Mouse (Mus musculus) neural tube, embryonic 13.5 days (tissue): ENCODE measurements around the gene Dck. TPM values are rescaled to one million over a fixed set of nuclear protein-coding genes. Genes with fewer than 3 reads are reported as not detected.
A peak's percentile ranks its signal among the peaks of the same experiment; 100 is the strongest.
"Not testable (repeated sequence)": the region's sequence is repeated elsewhere in the genome, so short reads cannot be mapped to it uniquely, and the experiment has no call there.

Experiments
- ATAC-seq: fragments of 200-750 bp; cut with Nextera tagmentation; 2 replicates; pipeline ENCODE4 v1.8.0; 2017; ENCODE audit warnings: low read depth, mild to moderate bottlenecking, moderate TSS enrichment, moderate library complexity
- H3K27ac ChIP-seq: fragments of 300-500 bp; sonication (generic); replicated peaks from 2 replicates; pipeline ENCODE4 v1.5.1; 2015; ENCODE audit warnings: moderate library complexity, mild to moderate bottlenecking, inconsistent platforms
- H3K27me3 ChIP-seq: fragments of 300-500 bp; sonication (generic); 2 replicates; pipeline ENCODE4 v1.6.1; 2015; ENCODE audit warnings: mild to moderate bottlenecking, inconsistent platforms
- H3K36me3 ChIP-seq: fragments of 300-500 bp; sonication (generic); 2 replicates; pipeline ENCODE4 v1.6.1; 2015; ENCODE audit warnings: mild to moderate bottlenecking, inconsistent platforms
- H3K4me1 ChIP-seq: fragments of 300-500 bp; sonication (generic); replicated peaks from 2 replicates; pipeline ENCODE4 v1.6.1; 2015; ENCODE audit warnings: inconsistent platforms
- H3K4me2 ChIP-seq: fragments of 300-500 bp; sonication (generic); 2 replicates; pipeline ENCODE4 v1.6.1; 2015; ENCODE audit warnings: inconsistent platforms, mild to moderate bottlenecking, moderate library complexity
- H3K4me3 ChIP-seq: fragments of 300-500 bp; sonication (generic); 2 replicates; pipeline ENCODE4 v1.5.1; 2015; ENCODE audit warnings: mild to moderate bottlenecking, inconsistent platforms
- H3K9ac ChIP-seq: fragments of 300-500 bp; sonication (generic); 2 replicates; pipeline ENCODE4 v1.6.1; 2015; ENCODE audit warnings: moderate library complexity, mild to moderate bottlenecking, inconsistent platforms
- H3K9me3 ChIP-seq: fragments of 300-500 bp; sonication (generic); 2 replicates; pipeline ENCODE4 v1.6.1; 2016; ENCODE audit warnings: inconsistent platforms
- WGBS: fragments of 180-500 bp; shearing (Covaris S2); methylation state at CpG from one replicate; pipeline ENCODE4 v1.1.7; 2015; 5-methylcytosine and 5-hydroxymethylcytosine counted together
- polyA plus RNA-seq: library from polyadenylated mRNA; unstranded; fragments of >200 nt; fragmentation: Nextera tagmentation; extraction: Ambion mirVana; gene quantifications from 2 replicates; pipeline ENCODE4 v1.2.1, GENCODE M21; 2015

Dck gene
- polyA plus RNA-seq: 60.7 and 72.3 TPM in 2 replicates

- ATAC-seq: peak; percentile 99
- 1% methylated on average over 51 of the region's 51 CpGs for WGBS
- H3K27me3 ChIP-seq: no peaks in the 10 kb centered on the region
Measured at GRCm38 (mm10) chr5:88764987-88765481, at the start of gene Dck. Dck (plus strand) TSS chr5:88764996.

DNA sequence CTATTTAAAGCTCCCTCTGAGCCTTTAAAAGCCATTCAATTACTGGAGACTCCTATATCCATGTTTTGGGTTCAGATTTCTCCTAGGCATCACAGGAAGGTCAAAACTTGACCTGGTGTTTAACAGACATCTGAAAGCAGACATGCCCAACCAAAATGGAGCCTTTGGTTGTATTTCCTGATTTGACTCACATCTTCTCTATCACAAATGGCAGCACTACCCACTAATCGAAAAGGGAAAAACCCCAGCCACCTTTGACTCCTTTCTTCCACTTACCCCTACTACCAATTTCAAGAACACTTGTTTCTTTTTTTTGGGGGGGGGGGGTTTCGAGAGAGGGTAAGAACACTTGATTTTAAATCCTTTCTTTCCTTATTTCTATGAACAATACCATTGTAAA, 47.8 kb upstream of the Dck start:
- 84% methylated on average over 2 of the region's 2 CpGs for WGBS
- Histone ChIP-seq H3K4me2 (no peak overlapping the region), H3K4me3 (no peak overlapping the region), H3K9me3 (no peaks in the 10 kb centered on the region), H3K9ac (no peak overlapping the region), H3K36me3 (no peaks in the 10 kb centered on the region), H3K27me3 (no peaks in the 10 kb centered on the region), H3K4me1 (peaks cover 12% of the 10 kb centered on the region), H3K27ac (no peak overlapping the region)
- no peak for ATAC-seq

More at GRCm38 (mm10) chr5:88764987-88765481, at the start of gene Dck:
- H3K4me1 ChIP-seq: peaks cover 31% of the 10 kb centered on the region
- H3K9me3 ChIP-seq: no peaks in the 10 kb centered on the region
- peaks cover 5% of the 10 kb centered on the region for H3K36me3 ChIP-seq
- peak within 1 kb of the TSS; percentile 59 for H3K4me2 ChIP-seq
- peak within 1 kb of the TSS; percentile 87 for H3K9ac ChIP-seq
- H3K4me3 ChIP-seq: peak within 1 kb of the TSS; percentile 82
- peak within 1 kb of the TSS; percentile 94 for H3K27ac ChIP-seq

DNA sequence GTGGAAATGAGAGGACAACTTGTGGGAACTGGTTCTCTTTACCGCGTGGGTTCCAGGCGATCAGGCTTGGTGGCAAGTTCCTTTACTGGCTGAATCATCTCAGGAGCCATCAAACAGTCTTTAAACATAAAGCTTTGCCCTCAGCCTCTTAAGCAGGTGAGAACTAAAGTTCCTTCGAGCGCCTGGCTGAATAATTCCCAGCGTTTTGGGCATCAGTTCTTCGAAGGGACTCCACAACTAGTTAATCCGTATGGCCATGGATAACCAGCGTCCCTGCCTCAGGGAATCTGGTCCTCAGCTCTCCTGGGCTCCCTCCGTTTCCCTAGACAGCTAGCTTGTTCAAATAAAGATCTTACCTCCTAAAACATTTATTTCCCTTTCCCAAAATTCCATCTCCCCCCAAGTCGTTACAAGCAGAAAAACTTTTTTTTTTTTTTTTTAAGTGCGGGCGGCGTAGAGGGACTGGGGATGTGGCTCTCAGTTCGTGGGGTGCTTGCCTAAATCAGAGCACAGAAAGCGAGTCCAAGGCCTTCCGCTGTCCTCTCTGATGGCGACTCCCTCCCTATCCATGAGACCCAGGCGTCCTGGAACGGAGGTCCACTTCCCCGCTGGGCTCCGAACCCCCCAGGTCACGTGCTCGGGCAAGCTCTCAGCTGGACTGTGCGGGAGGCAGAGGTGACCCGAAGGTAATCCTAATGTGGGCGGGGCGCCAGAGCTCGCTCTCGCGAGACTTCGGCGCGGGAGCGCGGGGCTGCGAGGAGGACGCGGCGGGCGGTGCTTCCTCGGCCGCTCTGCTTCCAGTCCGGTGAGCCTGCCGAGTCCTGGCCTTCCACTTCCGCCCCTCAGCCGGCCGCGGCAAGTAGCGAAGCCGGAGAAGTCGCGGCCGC, 44.4 kb upstream of the Dck start, which contains the start of gene Mob1b:
Gene Mob1b, plus strand, starts transcription at position 740 of the 887 bp plus-strand sequence.
- Histone ChIP-seq H3K4me1 (peaks cover 39% of the 10 kb centered on the region), H3K4me3 (peak within 1 kb of the TSS; percentile 98), H3K27ac (peak within 1 kb of the TSS; percentile 95), H3K9me3 (no peaks in the 10 kb centered on the region), H3K36me3 (no peaks in the 10 kb centered on the region), H3K27me3 (no peaks in the 10 kb centered on the region), H3K4me2 (peak within 1 kb of the TSS; percentile 95), H3K9ac (peak within 1 kb of the TSS; percentile 99)
- 1% methylated on average over 49 of the region's 54 CpGs for WGBS
- peak; percentile 95 for ATAC-seq

- no peaks in the 10 kb centered on the region for H3K9me3 ChIP-seq
- H3K4me1 ChIP-seq: peaks cover 39% of the 10 kb centered on the region
- H3K27ac ChIP-seq: peak overlapping the region; percentile 95
- no peaks in the 10 kb centered on the region for H3K36me3 ChIP-seq
- peak overlapping the region; percentile 98 for H3K4me3 ChIP-seq
- under 1% methylated on average over 38 of the region's 38 CpGs for WGBS
- peak; percentile 83 for ATAC-seq
- peak overlapping the region; percentile 95 for H3K4me2 ChIP-seq
- no peaks in the 10 kb centered on the region for H3K27me3 ChIP-seq
- H3K9ac ChIP-seq: peak overlapping the region; percentile 99
Measured at GRCm38 (mm10) chr5:88721003-88721475, 43.8 kb upstream of the Dck start.

DNA sequence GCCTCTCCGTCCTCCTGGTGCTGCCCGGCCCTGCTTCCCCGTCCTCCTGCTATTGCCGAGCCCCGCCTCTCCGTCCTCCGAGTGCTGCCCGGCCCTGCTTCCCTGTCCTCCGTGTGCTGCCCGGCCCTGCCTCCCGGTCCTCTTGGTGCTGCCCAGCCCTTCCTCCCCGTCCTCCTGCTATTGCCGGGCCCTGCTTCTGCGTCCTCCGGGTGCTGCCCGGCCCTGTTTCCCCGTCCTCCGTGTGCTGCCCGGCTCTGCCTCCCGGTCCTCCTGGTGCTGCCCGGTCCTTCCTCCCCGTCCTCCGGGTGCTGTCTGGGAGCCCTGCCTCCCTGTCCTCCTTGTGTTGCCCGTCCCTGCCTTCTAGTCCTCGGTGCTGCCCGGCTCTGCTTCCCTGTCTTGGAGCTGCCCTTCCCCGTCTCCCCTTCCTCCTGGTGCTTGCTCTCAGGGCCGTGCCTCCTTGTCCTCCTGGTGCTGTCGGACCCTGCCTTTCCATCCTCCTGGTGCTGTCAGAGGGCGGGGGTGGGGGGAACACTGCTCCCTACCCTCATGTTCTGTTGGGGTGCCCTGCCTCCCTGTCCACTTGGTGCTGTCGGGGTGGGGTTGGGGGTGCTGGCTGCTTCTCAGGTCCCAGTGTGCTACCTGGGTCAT, 43.1 kb upstream of the Dck start:
- peak; percentile 28 for ATAC-seq
- Histone ChIP-seq H3K27ac (peak overlapping the region; percentile 95), H3K4me1 (peaks cover 39% of the 10 kb centered on the region), H3K9me3 (no peaks in the 10 kb centered on the region), H3K4me3 (peak overlapping the region; percentile 98), H3K4me2 (peak overlapping the region; percentile 95), H3K27me3 (no peaks in the 10 kb centered on the region), H3K36me3 (no peaks in the 10 kb centered on the region), H3K9ac (peak overlapping the region; percentile 99)
- WGBS: 1% methylated on average over 31 of the region's 31 CpGs

DNA sequence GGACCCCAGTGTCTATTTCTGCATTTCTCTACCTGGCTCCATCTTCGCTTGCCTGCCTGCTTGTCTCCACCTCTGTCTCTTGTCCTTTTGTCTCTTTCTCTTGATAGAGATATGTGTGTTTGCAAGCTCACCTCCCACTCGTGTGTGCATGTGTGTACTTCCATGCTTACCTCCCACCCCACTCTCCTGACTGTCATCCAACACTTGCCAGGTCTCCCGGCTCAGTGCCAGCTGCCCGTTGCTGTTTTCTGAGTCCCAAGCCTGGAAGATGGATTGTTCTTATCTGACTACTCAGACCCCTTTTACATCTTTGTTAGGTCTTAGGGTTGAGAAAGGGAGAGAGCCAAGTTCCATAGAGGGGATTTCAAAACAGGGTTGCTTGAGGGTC, 42.6 kb upstream of the Dck start:
- ATAC-seq: peak; percentile 7; the same call in 1 of the 2 replicates
- Histone ChIP-seq H3K9ac (peak overlapping the region; percentile 99), H3K27ac (peak overlapping the region; percentile 95), H3K4me2 (peak overlapping the region; percentile 95), H3K9me3 (no peaks in the 10 kb centered on the region), H3K27me3 (no peaks in the 10 kb centered on the region), H3K4me3 (peak overlapping the region; percentile 98), H3K36me3 (no peaks in the 10 kb centered on the region), H3K4me1 (peaks cover 39% of the 10 kb centered on the region)
- WGBS: 22% methylated on average over 4 of the region's 4 CpGs

GRCm38 (mm10) chr5:88724030-88724429, 40.8 kb upstream of the Dck start:
- no peaks in the 10 kb centered on the region for H3K36me3 ChIP-seq
- WGBS: 75% methylated on average over 3 of the region's 3 CpGs

GRCm38 (mm10) chr5:88727593-88728144, 37.1 kb upstream of the Dck start:
- Histone ChIP-seq H3K4me2 (no peak overlapping the region), H3K4me1 (peaks cover 21% of the 10 kb centered on the region), H3K27ac (no peak overlapping the region), H3K36me3 (no peaks in the 10 kb centered on the region), H3K9ac (no peak overlapping the region), H3K4me3 (no peak overlapping the region), H3K27me3 (no peaks in the 10 kb centered on the region), H3K9me3 (no peaks in the 10 kb centered on the region)
- ATAC-seq: no peak
- 81% methylated on average over 3 of the region's 3 CpGs for WGBS

More at GRCm38 (mm10) chr5:88724030-88724429, 40.8 kb upstream of the Dck start:
- Histone ChIP-seq H3K9me3 (no peaks in the 10 kb centered on the region), H3K4me1 (peaks cover 39% of the 10 kb centered on the region), H3K4me2 (no peak overlapping the region), H3K9ac (no peak overlapping the region), H3K27ac (no peak overlapping the region), H3K27me3 (no peaks in the 10 kb centered on the region), H3K4me3 (no peak overlapping the region)
- no peak for ATAC-seq

DNA sequence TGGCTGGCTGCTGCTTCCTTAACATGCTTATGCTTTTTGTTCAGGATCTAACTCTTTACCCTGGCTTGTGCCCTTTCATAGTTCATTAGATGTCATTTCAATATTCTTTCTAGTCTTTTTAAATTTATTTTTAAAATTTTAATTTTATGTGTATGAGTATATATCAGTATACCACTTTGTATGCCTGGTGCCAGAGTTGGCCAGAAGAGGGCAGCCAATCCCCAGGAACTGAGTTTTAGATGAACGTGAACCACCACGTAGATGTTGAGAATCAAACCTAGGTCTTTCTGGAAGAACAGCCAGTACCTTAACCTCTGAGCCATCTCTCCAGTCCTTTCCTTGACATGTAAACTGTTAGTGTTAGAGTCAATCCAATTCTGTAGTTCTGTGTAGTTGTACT, 30.0 kb upstream of the Dck start:
- Histone ChIP-seq H3K9ac (no peak overlapping the region), H3K36me3 (no peaks in the 10 kb centered on the region), H3K27me3 (no peaks in the 10 kb centered on the region), H3K4me2 (no peak overlapping the region), H3K9me3 (no peaks in the 10 kb centered on the region), H3K4me1 (no peaks in the 10 kb centered on the region), H3K4me3 (no peak overlapping the region), H3K27ac (no peak overlapping the region)
- WGBS: 97% methylated on average over 2 of the region's 2 CpGs
- ATAC-seq: no peak

- H3K36me3 ChIP-seq, H3K9ac ChIP-seq, H3K4me2 ChIP-seq, H3K4me3 ChIP-seq, H3K9me3 ChIP-seq, H3K27me3 ChIP-seq, H3K4me1 ChIP-seq, H3K27ac ChIP-seq, ATAC-seq: not testable (repeated sequence)
- WGBS: 96% methylated on average over 1 of the region's 1 CpGs
Measured at GRCm38 (mm10) chr5:88741065-88741464, 23.7 kb upstream of the Dck start.

DNA sequence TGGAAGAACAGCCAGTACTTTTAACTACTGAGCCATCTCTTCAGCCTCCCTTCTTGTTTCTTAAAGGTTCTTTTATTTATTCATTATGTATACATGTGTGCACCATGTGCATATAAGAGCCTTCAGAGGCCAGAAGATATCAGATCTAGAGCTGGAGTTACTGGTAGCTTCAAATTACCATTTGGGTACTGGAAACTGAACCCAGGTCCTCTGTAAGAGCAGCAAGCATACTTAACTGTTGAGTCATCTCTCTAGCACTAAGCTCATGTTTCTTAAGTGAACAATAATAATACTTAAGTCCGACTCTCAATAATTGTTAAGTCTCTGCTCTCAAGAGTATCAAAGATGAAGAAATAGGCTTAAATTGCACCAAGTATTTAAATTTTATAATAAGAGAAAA, 17.0 kb upstream of the Dck start:
- Histone ChIP-seq H3K4me2 (no peak overlapping the region), H3K36me3 (peaks cover 24% of the 10 kb centered on the region), H3K9ac (no peak overlapping the region), H3K9me3 (no peaks in the 10 kb centered on the region), H3K4me3 (no peak overlapping the region), H3K27ac (no peak overlapping the region), H3K4me1 (no peaks in the 10 kb centered on the region), H3K27me3 (no peaks in the 10 kb centered on the region)
- WGBS: 94% methylated on average over 1 of the region's 1 CpGs
- ATAC-seq: no peak

DNA sequence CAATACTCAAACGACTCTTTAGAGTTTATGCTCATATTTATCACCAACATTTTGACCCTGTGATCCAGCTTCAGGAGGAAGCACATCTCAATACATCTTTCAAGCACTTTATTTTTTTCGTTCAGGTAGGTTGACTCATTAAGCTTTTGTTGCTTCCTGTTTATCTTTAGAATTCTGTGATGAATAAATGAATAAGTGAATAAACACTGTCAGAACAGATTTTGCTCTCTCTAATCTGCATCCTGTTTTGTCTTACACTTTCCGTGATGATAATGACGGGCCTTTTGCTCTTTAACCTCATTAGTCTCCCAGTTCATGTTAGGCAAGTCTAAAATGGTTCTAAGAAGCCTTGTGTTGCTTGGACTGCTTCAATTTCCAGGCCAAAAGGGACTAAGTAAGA, 11.6 kb upstream of the Dck start:
- ATAC-seq: no peak
- WGBS: 93% methylated on average over 4 of the region's 4 CpGs
- Histone ChIP-seq H3K4me3 (no peak overlapping the region), H3K4me1 (no peaks in the 10 kb centered on the region), H3K4me2 (no peak overlapping the region), H3K27ac (no peak overlapping the region), H3K27me3 (no peaks in the 10 kb centered on the region), H3K36me3 (peaks cover 43% of the 10 kb centered on the region), H3K9me3 (no peaks in the 10 kb centered on the region), H3K9ac (no peak overlapping the region)
